Mouse (Mus musculus) left cerebral cortex, postnatal 10 days (tissue): Measurements from ENCODE around the gene Pik3r1. TPM values are rescaled to one million over a fixed set of nuclear protein-coding genes. Genes with fewer than 3 reads are reported as not detected.
A peak's percentile ranks its signal among the peaks of the same experiment; 100 is the strongest.

Experiments used
- DNase-seq, 2 experiments: peaks; one replicate each; pipeline ENCODE4 v3.0.0; 2021 to 2022; ENCODE audit warnings: low spot score in 2 of 2, mixed read lengths in 1 of 2; ENCODE audit errors: extremely low spot score in 1 of 2
- intact Hi-C: fragments of 180-260 bp; cut with DNase I; formaldehyde crosslinking; loops from one replicate; pipeline ENCODE4 v1.15.1; 2025
- total RNA-seq, 2 experiments: library from RNA; stranded (reverse); gene quantifications; 2 replicates each; pipeline ENCODE4 v1.2.3; 2021

The Pik3r1 gene
- total RNA-seq, 2 experiments from 2014 or later, result 142 to 147 TPM

DNA sequence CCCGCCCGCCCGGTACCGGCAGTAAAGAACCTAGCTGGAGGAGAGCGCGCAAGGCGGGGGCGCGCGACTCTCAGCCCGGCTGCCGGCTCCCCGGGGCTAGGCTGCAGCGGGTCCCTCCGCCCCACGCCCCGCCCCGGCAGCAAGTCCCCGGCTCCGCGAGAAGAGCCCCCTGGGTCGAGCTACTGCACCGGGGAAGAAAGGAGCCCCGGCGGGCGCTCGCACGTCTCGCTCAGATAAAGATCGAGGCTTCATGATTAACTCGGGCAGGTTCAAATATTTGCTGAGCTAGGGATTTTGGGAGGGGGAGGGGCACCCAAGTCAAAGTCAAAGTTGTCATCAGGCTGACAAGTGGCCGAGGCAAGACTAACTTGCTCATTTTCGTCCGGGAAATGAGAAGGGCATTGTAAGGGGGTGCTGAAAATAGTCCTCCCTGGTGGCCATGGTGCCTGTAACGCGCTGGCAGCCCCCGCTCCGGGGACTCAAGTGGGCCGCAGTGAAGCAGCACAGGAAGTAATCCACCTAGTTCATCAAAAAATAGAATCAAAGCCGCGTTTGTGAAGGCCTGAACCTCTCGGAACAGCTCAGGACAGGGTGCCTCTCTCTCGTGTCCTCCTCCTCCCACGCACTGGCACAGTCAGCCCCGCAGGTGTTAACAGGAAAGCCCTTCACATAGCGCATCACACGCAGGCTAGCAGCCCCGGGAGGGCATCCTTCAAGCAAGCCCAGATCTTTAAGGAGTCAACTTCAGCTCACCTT lies 73.3 kb downstream of the Pik3r1 start:
- intact Hi-C loops, result loop anchor here (5.0 kb wide), 4 partner anchors 182 to 842 kb away; no protein-coding TSS in a partner anchor
- DNase-seq, result peak; percentile 40 to 84

DNA sequence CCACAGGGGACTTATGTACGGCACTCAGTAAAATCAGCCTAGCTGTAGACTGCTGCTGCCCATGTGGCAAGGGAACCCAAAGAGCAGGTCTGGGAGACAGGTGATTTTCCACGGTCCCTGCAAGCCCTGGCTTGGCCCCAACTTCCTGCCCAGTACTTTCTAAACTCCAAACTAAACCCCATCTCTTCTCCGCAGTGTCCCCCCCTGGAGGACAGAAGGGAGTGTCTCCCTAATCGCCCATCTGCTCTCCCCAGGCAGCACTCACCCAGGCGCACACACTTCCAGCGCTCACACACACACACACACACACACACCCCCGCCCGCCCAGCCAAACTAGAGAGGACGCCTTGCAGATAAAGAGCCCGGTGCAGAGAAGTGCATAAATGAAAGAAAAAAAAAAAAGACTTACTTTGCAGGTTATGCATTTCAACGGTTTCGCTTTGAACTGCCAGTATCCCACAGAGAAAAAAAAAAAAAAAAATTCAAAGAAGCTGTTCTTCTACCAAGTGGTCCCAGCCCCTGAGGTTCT lies 74.0 kb downstream of the Pik3r1 start:
- DNase-seq, result peak in 1 of 2 experiments; percentile 77
- intact Hi-C loops, result loop anchor here (2.0 to 5.0 kb wide), 5 partner anchors 182 to 842 kb away; no protein-coding TSS in a partner anchor

DNA sequence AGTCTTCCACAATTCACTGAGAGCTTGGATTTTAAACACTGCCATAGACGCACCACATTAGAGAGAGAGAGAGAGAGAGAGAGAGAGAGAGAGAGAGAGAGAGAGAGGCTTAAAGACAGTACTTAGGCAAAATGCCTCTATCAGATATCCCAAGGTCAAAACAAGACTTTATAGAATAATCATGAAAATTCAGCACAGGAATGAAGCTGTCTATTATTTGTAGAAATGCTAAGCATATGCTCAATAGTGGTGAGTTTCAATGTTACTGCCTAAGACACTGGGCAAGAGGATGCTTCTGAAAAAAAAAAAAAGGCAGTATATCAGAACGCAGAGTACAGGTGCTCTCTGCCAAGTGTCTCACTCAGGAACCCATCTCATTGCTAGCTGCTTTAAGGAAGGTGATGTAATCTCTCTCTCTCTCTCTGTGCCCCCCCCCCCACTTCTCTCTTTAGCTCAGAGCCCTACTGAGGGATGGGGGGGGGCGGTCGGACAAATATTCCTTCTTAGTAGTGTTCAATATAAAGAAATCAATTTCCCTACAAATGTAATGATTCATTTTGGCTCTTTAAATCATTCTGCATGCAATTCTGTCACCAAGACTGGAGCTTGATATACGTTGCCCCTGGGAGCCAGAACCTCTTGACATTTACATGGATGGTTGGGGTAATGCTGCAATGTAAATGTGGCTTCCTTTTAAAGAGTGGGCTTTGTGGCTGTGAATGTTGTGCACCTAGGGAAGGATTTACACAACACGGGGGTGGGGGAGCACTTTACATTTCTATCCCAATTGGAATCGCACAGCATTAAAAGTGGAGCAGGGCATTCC lies 74.9 kb downstream of the Pik3r1 start:
- intact Hi-C loops, result loop anchor here (2.0 to 5.0 kb wide), 5 partner anchors 181 to 841 kb away; no protein-coding TSS in a partner anchor
- DNase-seq, result no peak

DNA sequence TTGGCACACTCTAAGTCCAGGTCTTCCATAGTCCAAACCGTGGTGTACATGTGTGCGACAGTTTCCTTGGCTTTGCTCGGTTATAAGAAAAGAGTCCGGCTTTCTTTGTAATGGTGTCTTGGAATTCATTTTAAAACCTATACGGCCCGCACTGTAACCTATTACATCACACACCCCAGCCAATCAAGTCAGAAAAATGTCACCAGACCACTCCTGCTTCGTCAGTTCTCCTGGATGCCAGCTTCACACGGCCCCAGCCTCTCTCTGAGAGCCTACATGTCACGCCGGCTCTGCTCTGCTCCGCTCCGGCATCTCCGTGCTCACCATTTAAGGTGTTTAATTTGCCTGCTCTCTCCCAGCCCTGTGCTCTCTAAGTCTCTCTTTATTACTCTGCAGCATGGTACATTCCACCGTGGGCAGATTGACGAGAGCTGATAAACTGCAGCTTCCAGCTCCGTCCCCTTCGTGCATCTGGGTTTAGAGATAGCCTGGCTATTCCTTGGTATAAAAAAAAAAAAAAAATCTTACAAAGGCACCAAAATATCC lies 75.7 kb downstream of the Pik3r1 start:
- intact Hi-C loops, result loop anchor here (2.0 to 5.0 kb wide), 5 partner anchors 180 to 840 kb away; no protein-coding TSS in a partner anchor
- DNase-seq, result peak; percentile 70 to 75

DNA sequence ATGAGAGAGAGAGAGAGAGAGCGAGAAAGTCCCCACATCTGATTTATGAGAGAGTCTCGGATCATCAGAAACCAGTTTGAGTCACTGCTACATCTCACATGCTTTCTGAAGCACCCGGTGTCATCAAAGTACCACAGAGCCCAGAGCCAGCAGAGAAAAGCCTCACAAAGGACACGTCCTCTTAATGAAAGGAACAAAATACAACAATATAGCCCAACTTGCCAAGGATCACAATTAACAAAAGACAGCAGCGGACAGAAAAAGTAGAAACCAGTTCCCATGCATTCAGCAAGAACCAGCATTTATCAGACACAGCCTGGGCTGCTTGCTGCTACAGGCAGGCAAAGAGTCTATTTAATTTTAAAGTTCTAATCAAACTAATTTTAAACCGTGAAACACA lies 76.3 kb downstream of the Pik3r1 start:
- intact Hi-C loops, result loop anchor here (2.0 to 5.0 kb wide), 5 partner anchors 179 to 839 kb away; no protein-coding TSS in a partner anchor
- no peak for DNase-seq

DNA sequence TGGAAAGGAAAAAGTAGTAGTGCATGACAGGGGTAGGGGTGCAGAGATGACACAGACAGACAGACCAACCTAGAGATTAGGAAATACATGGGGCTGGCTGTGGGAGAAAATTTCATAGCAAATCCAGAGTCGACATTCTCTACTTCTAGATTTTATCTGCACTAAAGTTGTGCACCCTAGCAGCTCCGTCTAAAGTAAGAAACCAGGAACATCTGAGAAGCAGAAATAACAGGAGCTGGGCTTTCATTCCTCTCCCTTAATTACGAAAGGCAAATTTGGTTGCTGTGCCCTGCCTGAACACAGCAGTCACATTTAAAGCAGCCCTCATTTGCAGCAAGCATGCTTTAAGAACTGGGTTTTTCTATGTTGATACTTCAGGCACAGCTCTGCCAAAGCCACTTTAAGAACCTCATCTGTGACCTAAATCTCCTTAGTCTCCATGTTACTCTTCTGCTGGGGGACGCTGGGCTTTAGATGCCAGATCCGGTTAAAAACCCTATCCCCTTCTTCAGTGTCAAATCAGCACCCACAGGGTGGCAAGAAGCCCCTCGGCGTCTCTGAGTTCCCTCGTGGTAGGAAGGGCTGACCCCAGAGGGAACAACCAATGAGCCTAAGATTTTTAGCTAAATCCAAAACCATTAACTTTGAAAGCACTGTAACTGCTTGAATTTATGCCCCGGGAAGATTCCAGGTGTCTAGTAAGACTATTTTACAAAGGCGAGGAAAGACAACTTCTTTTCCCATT lies 76.9 kb downstream of the Pik3r1 start:
- no peak for DNase-seq
- intact Hi-C loops, result loop anchor here (5.0 kb wide), 4 partner anchors 179 to 839 kb away; no protein-coding TSS in a partner anchor

DNA sequence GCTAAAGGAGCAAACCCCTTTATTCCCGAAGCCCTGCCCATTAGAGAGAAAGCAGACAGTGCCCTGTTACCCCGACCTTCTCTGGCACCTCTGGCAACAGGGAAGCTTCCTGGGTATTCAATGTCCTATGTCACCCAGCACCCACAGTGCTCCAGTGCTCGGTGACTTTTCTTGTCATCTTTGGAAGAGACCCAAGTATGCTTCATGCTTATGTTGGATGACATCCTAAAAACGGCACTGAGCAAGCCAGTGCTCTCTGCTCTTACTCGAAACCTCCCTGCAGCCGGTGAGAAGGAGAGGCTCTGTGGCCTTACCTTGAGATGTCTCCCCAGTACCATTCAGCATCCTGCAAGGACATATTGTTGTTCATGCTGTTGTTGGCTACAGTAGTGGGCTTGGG lies 77.8 kb downstream of the Pik3r1 start:
- DNase-seq, result no peak
- intact Hi-C loops, result loop anchor here (5.0 kb wide), 4 partner anchors 178 to 838 kb away; no protein-coding TSS in a partner anchor

DNA sequence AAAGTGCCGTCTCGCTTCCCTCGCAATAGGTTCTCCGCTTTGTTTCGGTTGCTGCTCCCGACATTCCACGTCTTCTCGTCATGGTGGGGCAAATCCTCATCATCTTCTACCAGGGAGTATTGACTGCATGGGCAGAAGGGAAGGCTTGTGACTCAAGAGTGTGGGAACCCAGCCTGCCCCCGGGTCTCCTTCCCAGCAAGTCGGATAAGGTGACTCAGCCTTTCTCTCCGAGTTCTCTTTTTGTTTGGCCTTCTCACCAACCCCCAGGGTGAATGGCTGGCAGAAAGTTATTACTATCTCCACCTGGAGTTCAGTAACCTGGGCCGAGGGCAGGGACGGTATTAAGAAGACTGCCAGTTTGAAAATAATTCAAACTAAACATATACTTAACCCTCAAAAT lies 81.8 kb downstream of the Pik3r1 start:
- no peak for DNase-seq
- intact Hi-C loops, result no loop called here

DNA sequence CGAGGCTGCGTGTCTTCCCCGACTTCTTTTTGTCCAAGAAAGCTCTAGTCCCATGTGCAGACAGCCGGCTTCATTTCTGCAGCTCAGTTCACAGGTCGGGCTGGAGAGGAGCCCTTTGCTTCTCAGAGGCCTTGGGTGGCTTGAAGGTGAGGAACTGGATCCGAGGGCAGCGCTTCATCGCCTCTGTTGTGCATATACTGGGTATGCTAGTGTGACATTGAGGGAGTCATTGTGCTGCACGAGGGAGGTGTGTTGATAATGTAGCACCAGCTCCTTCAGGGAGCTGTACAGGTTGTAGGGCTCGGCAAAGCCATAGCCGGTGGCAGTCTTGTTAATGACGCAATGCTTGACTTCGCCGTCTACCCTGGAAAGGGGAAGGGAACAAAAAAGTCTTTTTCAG lies 83.3 kb downstream of the Pik3r1 start:
- DNase-seq, result no peak
- intact Hi-C loops, result no loop called here

DNA sequence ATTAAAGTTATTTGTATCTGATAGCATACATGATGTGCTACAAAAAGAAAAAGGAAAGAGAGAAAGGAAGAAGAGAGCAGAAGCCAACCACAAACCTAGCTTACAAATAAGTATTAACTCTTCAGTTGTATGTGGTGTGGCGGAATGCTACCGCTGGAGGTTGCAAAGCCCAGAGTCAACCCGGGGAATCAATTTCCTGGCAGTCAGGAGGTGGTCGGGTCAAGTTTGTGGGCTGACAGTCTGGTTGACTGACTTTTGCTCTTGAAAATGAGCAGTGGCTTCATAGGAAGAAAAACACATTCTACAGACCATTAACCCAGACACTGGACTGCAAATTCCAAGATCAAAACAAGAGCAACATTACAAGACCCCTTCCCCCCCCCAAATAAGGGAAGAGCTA lies 85.6 kb downstream of the Pik3r1 start:
- intact Hi-C loops, result no loop called here
- DNase-seq, result no peak

DNA sequence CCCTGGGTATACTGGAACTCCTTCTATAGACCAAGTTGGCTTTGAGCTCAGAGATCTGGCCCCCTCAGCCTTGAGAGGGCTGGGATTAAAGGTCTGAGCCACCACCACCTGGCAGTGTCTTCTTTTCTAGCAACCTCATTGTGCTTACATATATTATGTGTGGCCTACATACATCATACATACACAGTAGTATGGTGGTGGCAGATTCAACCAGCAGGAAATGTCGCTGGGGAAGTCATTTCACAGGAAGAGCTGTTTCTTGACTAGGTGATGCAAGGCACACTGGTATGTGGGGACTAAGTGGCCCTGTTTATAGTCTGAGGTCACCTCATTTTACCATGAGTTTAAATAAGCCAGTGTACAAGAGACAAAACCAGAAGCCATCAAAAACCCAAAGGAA lies 87.9 kb downstream of the Pik3r1 start:
- DNase-seq, result no peak
- intact Hi-C loops, result no loop called here

DNA sequence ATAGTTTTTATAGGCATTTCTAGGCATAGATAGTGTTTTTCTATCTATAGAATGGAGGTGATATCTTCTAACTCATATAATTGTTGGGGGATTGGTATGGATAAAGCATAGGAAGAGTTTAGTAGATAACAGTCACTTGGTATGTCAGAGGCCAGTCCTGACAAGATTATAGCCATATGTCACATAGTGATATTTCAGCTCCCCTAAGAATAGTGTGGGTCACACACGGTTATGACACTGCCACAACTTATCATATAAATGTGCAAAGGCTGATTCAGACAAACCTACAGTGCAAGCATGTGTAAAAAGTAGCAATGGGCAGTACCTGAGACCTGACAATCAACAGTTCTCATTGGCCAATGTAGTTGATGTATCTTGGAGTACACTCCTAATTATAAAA lies 89.0 kb downstream of the Pik3r1 start:
- intact Hi-C loops, result no loop called here
- DNase-seq, result no peak

DNA sequence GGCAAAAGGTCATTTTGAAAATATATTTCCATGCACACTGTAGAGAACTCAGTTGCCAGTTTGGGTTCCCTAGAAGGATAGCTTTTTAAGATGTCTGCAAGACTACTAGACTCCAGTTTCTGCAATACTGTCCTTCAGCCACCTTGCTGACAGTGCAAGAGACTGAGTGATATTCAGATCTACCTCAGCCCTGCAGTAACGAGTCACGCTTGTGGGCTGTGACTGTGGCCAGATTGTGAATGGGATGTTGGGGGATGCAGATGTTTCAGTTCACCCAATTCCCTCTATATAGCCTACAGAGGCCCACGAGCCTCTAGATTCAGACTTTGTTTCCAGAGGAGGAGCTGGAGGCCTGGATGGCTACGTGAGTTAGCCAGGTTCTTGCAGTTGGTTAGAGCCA lies 90.0 kb downstream of the Pik3r1 start:
- no peak for DNase-seq
- intact Hi-C loops, result no loop called here

DNA sequence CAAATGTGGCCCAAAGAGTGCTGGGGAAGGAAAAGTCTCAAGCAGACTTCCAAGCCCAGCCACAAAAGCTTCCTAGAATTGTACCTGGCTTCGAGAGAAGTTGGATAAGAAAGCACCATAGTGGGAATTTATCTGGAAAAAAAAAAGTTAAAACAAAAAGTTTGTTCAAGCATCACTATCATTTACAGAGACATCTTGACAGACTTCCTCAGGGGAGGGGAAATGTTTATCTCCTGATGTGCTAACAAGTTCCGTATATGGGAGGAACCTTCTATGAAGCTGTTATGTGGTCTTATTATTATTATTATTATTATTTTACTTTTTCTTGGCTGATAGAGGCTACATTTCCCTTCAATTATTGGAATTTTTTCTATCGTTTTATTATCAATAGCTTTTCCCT lies 94.1 kb downstream of the Pik3r1 start:
- intact Hi-C loops, result no loop called here
- no peak for DNase-seq

DNA sequence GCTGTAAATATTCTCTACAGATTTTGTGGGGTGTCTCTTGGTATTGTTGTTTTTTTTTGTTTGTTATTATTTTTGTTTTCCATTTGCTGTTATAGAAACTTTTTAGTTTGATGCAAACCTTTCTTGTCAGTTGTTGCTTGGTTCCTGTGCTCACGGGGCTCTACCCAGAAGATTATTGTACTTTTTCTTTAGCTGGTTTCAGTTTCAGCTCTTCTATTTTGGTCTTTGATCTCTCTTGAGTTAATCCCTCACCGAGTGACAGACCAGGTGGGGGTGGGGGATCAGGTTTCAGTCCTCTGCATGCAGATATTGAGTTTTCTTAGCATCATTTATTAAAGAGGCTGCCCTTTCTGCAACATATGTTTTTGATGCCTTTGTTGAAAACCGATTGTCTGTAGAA lies 99.2 kb downstream of the Pik3r1 start:
- intact Hi-C loops, result no loop called here
- DNase-seq, result no peak

DNA sequence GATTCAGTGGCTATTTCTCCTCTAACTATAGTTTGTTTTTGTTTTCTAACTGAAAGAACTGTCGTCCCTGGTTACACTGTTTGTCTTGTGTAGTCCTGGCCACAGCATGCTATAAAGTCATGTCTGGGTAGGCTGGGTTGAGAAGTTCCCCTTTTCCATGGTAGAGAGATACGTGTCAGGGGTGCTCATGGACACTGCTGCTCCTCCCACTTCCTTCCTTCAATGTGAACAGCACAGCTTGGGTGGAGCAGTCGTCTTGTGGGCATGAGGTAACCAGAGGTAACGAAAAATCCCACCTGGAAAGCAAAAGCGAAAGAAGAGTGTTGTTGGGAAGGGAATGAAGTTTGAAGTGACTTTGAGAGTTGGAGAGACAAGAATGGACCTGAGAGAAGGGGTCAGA lies 104.0 kb downstream of the Pik3r1 start:
- intact Hi-C loops, result no loop called here
- no peak for DNase-seq

DNA sequence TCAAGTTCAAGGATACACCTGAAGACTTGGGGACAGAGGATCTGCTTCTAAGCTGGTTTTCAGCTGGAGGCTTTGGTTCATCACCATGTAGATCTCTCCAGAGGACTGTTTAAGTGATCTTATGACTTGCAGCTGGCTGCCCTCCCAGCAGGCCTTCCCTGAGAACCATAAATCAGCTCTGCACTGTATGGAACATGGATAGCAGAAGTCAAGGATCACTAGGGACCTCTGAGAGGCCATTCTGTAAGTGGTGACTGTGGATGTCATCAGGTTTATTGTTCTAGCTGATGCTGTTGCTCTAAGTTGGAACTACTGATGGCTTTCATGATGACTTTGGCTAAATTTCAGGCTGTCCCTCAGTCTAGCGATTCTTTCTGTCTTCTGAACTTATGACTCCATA lies 105.1 kb downstream of the Pik3r1 start:
- intact Hi-C loops, result no loop called here
- DNase-seq, result no peak

DNA sequence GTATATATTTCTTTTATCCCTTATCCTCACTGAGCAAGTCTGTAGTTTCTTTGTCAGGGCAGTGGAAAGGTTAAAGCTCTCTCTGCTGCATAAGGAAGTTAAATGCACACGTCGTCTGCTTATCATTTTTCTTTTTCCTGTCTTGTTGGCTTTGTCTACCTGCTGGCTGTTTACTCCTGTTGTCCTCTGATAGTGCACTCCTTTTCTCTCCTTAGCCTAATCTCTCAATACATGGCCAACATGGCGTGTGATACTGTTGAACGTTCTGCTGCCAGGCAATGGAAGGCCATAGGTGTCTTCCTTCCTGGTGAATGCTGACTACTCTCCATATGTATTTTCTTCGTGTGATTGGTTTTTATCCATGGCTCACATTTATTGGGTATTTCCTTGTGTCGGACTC lies 106.5 kb downstream of the Pik3r1 start:
- intact Hi-C loops, result no loop called here
- DNase-seq, result no peak

DNA sequence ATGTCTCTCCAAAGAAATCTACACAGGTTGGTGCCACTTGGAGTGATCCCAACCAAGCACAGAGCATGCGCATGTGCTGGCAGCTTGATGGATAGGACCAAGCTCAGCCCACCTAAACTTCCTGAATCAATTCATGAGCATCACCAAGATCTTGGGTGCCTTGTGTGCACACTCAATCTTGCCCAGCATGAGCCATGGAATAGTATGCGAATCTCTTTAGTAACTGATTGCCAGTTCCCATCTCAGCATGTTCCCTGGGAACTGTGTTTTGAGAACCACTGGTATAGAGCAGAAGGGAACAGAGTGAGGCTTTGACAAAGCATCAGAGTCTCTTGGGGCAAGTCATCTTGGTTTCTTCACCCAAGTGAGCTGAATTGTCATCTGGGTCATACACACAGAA lies 107.8 kb downstream of the Pik3r1 start:
- DNase-seq, result no peak
- intact Hi-C loops, result no loop called here
